Mouse (Mus musculus): ENCODE results near the gene Pigyl. TPM values are rescaled to one million over a fixed set of nuclear protein-coding genes. Genes with fewer than 3 reads are reported as not detected.

The Pigyl gene
- polyA plus RNA-seq, 1 experiment from 2014 or later: 99.2 TPM

GRCm38 (mm10) chr9:22125246-22126027, 31.2 kb upstream of the Pigyl start:
- Histone ChIP-seq H3K9me3 (ENCODE audit: control insufficient read depth, low read length) (no peaks in the 10 kb centered on the region), H3K4me2 (replicated peaks; ENCODE audit: low read depth) (no peak overlapping the region), H3K36me3 (ENCODE audit: control insufficient read depth, insufficient read depth, low read length) (no peaks in the 10 kb centered on the region), H3K4me3 (ENCODE audit: low read depth, low read length) (no peak overlapping the region), H3K9ac (ENCODE audit: low read length) (no peak overlapping the region), H3K4me1 (replicated peaks; ENCODE audit: control insufficient read depth, insufficient read depth) (no peaks in the 10 kb centered on the region), H3K27me3 (ENCODE audit: control insufficient read depth, insufficient read depth, low read length) (no peaks in the 10 kb centered on the region), H3K27ac (replicated peaks) (no peak overlapping the region)
- WGBS: 89% methylated on average over 15 of the region's 15 CpGs
- ATAC-seq (ENCODE audit: low FRiP score, low TSS enrichment): no peak
- no peak for DNase-seq (ENCODE audit: low spot score)
- TF ChIP-seq EP300 (optimal IDR thresholded peaks at IDR 0.05) (no peak), CTCF (IDR thresholded peaks at IDR 0.05; ENCODE audit: low read depth) (peak; percentile 5; the same call in 1 of the 2 replicates)

GRCm38 (mm10) chr9:22131226-22131981, 25.2 kb upstream of the Pigyl start:
- Histone ChIP-seq H3K27ac (replicated peaks) (peak overlapping the region; percentile 78), H3K36me3 (ENCODE audit: control insufficient read depth, insufficient read depth, low read length) (no peaks in the 10 kb centered on the region)
- ATAC-seq (ENCODE audit: low FRiP score, low TSS enrichment): peak; percentile 85

DNA sequence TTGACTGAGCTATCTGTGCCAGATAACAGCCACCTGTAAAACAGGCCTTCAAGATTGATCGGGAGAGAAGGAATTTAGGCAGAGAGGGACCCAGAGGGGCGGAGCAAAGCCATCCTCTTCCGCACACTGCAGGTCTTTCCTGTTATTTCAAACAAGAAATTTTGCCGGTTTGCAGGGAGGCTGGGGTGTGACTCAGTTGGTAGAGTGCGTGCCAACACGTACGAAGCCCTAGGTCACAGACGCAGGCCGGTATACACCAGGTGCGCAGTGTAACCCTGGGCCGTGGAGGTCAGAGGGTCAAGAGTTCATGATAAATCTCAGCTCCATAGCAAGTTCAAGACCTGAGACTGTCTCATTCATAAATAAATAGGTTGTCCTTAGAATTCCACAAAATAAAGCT, 24.4 kb upstream of the Pigyl start:
- H3K4me2 ChIP-seq (replicated peaks; ENCODE audit: low read depth): peak overlapping the region; percentile 64
- WGBS: 20% methylated on average over 11 of the region's 11 CpGs
- H3K36me3 ChIP-seq (ENCODE audit: control insufficient read depth, insufficient read depth, low read length): no peaks in the 10 kb centered on the region
- H3K9ac ChIP-seq (ENCODE audit: low read length): peak overlapping the region; percentile 59
- TF ChIP-seq EP300 (optimal IDR thresholded peaks at IDR 0.05) (no peak), CTCF (IDR thresholded peaks at IDR 0.05; ENCODE audit: low read depth) (no peak)
- ATAC-seq (ENCODE audit: low FRiP score, low TSS enrichment) (peak; percentile 26; the same call in 1 of the 2 replicates), DNase-seq (ENCODE audit: low spot score) (no peak)
- no peaks in the 10 kb centered on the region for H3K9me3 ChIP-seq (ENCODE audit: control insufficient read depth, low read length)
- H3K4me1 ChIP-seq (replicated peaks; ENCODE audit: control insufficient read depth, insufficient read depth): peaks cover 5% of the 10 kb centered on the region; the same call in 1 of the 2 replicates
- peak overlapping the region; percentile 42 for H3K4me3 ChIP-seq (ENCODE audit: low read depth, low read length)
- no peaks in the 10 kb centered on the region for H3K27me3 ChIP-seq (ENCODE audit: control insufficient read depth, insufficient read depth, low read length)
- H3K27ac ChIP-seq (replicated peaks): peak overlapping the region; percentile 78

More at GRCm38 (mm10) chr9:22131226-22131981, 25.2 kb upstream of the Pigyl start:
- 2% methylated on average over 34 of the region's 35 CpGs for WGBS
- peak; percentile 83 for DNase-seq (ENCODE audit: low spot score)
- TF ChIP-seq CTCF (IDR thresholded peaks at IDR 0.05; ENCODE audit: low read depth) (no peak), EP300 (optimal IDR thresholded peaks at IDR 0.05) (no peak)
- Histone ChIP-seq H3K9ac (ENCODE audit: low read length) (peak overlapping the region; percentile 59), H3K4me2 (replicated peaks; ENCODE audit: low read depth) (peak overlapping the region; percentile 64), H3K4me1 (replicated peaks; ENCODE audit: control insufficient read depth, insufficient read depth) (peaks cover 5% of the 10 kb centered on the region; the same call in 1 of the 2 replicates), H3K9me3 (ENCODE audit: control insufficient read depth, low read length) (no peaks in the 10 kb centered on the region), H3K27me3 (ENCODE audit: control insufficient read depth, insufficient read depth, low read length) (no peaks in the 10 kb centered on the region), H3K4me3 (ENCODE audit: low read depth, low read length) (peak overlapping the region; percentile 42)

DNA sequence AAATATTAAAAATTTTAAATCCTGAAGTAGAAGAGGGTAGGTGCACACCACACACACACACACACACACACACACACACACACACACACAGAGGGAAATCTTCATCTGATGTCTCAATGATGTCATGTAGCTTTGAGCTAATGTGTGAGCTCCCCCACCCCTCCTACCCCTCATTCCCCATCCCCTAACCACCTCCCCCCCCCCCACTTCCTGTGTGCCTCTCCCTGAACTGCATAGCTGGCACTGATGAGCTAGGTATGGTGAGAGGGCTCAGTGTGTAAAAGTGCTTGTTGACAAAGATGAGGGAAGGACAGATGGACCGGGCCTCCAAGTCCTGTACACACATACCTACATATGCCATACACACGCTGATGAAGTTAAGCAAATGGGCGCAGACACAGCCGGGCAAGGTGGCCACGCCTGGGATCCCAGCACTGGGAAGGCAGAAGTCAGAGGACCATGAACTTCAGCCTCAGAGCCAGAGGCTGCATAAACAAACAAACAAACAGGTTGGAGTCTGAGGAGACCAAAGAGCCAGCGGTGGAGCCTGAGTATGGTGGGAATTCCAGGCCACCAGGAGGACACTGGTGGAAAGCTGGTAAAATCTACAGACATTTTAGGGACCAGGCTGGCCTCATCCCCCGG, 22.3 kb upstream of the Pigyl start:
- no peaks in the 10 kb centered on the region for H3K9me3 ChIP-seq (ENCODE audit: control insufficient read depth, low read length)
- H3K4me3 ChIP-seq (ENCODE audit: low read depth, low read length): no peak overlapping the region
- H3K4me2 ChIP-seq (replicated peaks; ENCODE audit: low read depth): no peak overlapping the region
- no peak overlapping the region for H3K9ac ChIP-seq (ENCODE audit: low read length)
- H3K27me3 ChIP-seq (ENCODE audit: control insufficient read depth, insufficient read depth, low read length): no peaks in the 10 kb centered on the region
- no peaks in the 10 kb centered on the region for H3K36me3 ChIP-seq (ENCODE audit: control insufficient read depth, insufficient read depth, low read length)
- no peak overlapping the region for H3K27ac ChIP-seq (replicated peaks)
- ATAC-seq (ENCODE audit: low FRiP score, low TSS enrichment): no peak
- H3K4me1 ChIP-seq (replicated peaks; ENCODE audit: control insufficient read depth, insufficient read depth): peaks cover 5% of the 10 kb centered on the region; the same call in 1 of the 2 replicates
- TF ChIP-seq CTCF (IDR thresholded peaks at IDR 0.05; ENCODE audit: low read depth) (no peak), EP300 (optimal IDR thresholded peaks at IDR 0.05) (no peak)
- no peak for DNase-seq (ENCODE audit: low spot score)
- 78% methylated on average over 7 of the region's 7 CpGs for WGBS

DNA sequence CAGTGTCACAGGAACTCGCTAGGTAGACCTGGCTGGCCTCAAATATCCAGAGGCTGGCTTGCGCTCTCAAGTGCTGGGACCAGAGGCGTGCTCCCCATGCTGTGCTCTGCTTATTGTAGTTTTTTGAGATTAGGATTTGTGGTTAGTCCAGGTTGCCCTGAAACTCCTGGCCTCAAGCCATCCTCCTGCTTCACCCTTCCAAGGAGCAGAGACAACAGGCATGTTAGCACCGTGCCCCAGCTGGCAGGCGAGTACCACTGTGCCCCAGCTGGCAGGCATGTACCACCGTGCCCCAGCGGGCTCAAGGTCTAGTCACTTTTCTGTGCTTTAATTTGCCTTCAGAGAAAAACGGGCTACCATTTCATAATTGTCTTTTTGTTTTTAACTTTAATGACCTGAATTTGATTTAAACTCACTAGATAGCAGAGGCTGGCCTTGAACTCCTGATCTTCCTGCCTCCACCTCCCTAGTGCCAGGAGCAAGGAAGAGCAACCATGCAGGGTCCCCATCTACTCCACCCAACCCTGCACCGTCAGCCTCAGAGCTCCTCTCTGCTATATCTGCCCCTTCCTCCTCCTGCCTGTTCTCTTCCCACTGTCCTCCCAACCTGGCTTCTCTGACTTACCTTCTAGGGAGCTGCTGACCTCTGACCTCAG, 21.5 kb upstream of the Pigyl start:
- no peak for DNase-seq (ENCODE audit: low spot score)
- WGBS: 74% methylated on average over 9 of the region's 9 CpGs
- Histone ChIP-seq H3K4me2 (replicated peaks; ENCODE audit: low read depth) (no peak overlapping the region), H3K4me1 (replicated peaks; ENCODE audit: control insufficient read depth, insufficient read depth) (peaks cover 5% of the 10 kb centered on the region; the same call in 1 of the 2 replicates), H3K9ac (ENCODE audit: low read length) (no peak overlapping the region), H3K27me3 (ENCODE audit: control insufficient read depth, insufficient read depth, low read length) (no peaks in the 10 kb centered on the region), H3K4me3 (ENCODE audit: low read depth, low read length) (no peak overlapping the region), H3K27ac (replicated peaks) (no peak overlapping the region; the same call in 1 of the 2 replicates), H3K36me3 (ENCODE audit: control insufficient read depth, insufficient read depth, low read length) (no peaks in the 10 kb centered on the region), H3K9me3 (ENCODE audit: control insufficient read depth, low read length) (no peaks in the 10 kb centered on the region)
- TF ChIP-seq EP300 (optimal IDR thresholded peaks at IDR 0.05) (no peak), CTCF (IDR thresholded peaks at IDR 0.05; ENCODE audit: low read depth) (no peak)
- no peak for ATAC-seq (ENCODE audit: low FRiP score, low TSS enrichment)

All from stomach, postnatal 0 days (tissue).